Mouse (Mus musculus) CH12F3 (cell line): ENCODE measurements around the gene Cd86.

Experiments used
- in situ Hi-C: fragments of 300-500 bp; cut with MboI; formaldehyde crosslinking; loops from 2 replicates; pipeline ENCODE4 v1.14.3; 2020; ENCODE audit warnings: low sequenced_read_pairs

The Cd86 gene

GRCm38 (mm10) chr16:36665782-36666181, at the start of gene Cd86:
TSS of gene Cd86 (minus strand) at chr16:36666081.
- in situ Hi-C loops, result no loop called here

GRCm38 (mm10) chr16:36711760-36712159, 45.9 kb upstream of the Cd86 start:
- in situ Hi-C loops, result no loop called here

- in situ Hi-C loops, result no loop called here
Observed at GRCm38 (mm10) chr16:36710794-36711193, 44.9 kb upstream of the Cd86 start.

GRCm38 (mm10) chr16:36709405-36709804, 43.5 kb upstream of the Cd86 start:
- in situ Hi-C loops, result no loop called here

- in situ Hi-C loops, result no loop called here
Observed at GRCm38 (mm10) chr16:36708751-36709150, 42.9 kb upstream of the Cd86 start.

- in situ Hi-C loops, result no loop called here
Observed at GRCm38 (mm10) chr16:36707702-36708423, 42.0 kb upstream of the Cd86 start.

GRCm38 (mm10) chr16:36700484-36700883, 34.6 kb upstream of the Cd86 start:
- in situ Hi-C loops, result no loop called here

GRCm38 (mm10) chr16:36697331-36697730, 31.4 kb upstream of the Cd86 start:
- in situ Hi-C loops, result no loop called here

- in situ Hi-C loops, result no loop called here
Observed at GRCm38 (mm10) chr16:36694798-36695290, 29.0 kb upstream of the Cd86 start.

- in situ Hi-C loops, result no loop called here
Observed at GRCm38 (mm10) chr16:36693818-36694413, 28.0 kb upstream of the Cd86 start, which contains the start of gene Ildr1. TSS of gene Ildr1 (plus strand) at chr16:36693978.

GRCm38 (mm10) chr16:36691484-36691883, 25.6 kb upstream of the Cd86 start:
- in situ Hi-C loops, result no loop called here

GRCm38 (mm10) chr16:36688076-36688475, 22.2 kb upstream of the Cd86 start:
- in situ Hi-C loops, result no loop called here

- in situ Hi-C loops, result no loop called here
Observed at GRCm38 (mm10) chr16:36684325-36684918, 18.5 kb upstream of the Cd86 start.

GRCm38 (mm10) chr16:36681829-36682228, 15.9 kb upstream of the Cd86 start:
- in situ Hi-C loops, result no loop called here

- in situ Hi-C loops, result no loop called here
Observed at GRCm38 (mm10) chr16:36675902-36676301, 10.0 kb upstream of the Cd86 start.

GRCm38 (mm10) chr16:36675304-36675703, 9.4 kb upstream of the Cd86 start:
- in situ Hi-C loops, result no loop called here

GRCm38 (mm10) chr16:36674457-36675204, 8.8 kb upstream of the Cd86 start:
- in situ Hi-C loops, result no loop called here

- in situ Hi-C loops, result no loop called here
Observed at GRCm38 (mm10) chr16:36673196-36673595, 7.3 kb upstream of the Cd86 start.

- in situ Hi-C loops, result no loop called here
Observed at GRCm38 (mm10) chr16:36670590-36670989, 4.7 kb upstream of the Cd86 start.

- in situ Hi-C loops, result no loop called here
Observed at GRCm38 (mm10) chr16:36666448-36667017, 652 bp upstream of the Cd86 start.

GRCm38 (mm10) chr16:36663484-36663883, 2.4 kb downstream of the Cd86 start:
- in situ Hi-C loops, result no loop called here
